Mouse (Mus musculus) C2C12 (cell line): ENCODE data around the gene Prkcg. TPM values are rescaled to one million over a fixed set of nuclear protein-coding genes. Genes with fewer than 3 reads are reported as not detected.

Source experiments
- H3K27me3 ChIP-seq: one replicate; pipeline ENCODE4 v1.6.1; 2011; ENCODE audit not compliant: control insufficient read depth, insufficient read depth, insufficient read length
- H3K36me3 ChIP-seq: one replicate; pipeline ENCODE4 v1.6.1; 2011; ENCODE audit not compliant: control insufficient read depth, insufficient read depth
- H3K4me3 ChIP-seq: one replicate; pipeline ENCODE4 v1.5.1; 2011; ENCODE audit warnings: mild to moderate bottlenecking, control low read depth; ENCODE audit not compliant: poor library complexity, insufficient read depth, severe bottlenecking
- H3K79me2 ChIP-seq: one replicate; pipeline ENCODE4 v1.6.1; 2011; ENCODE audit not compliant: control insufficient read depth, insufficient read depth
- H3K79me3 ChIP-seq: one replicate; pipeline ENCODE4 v1.6.1; 2011; ENCODE audit warnings: low read depth, control low read depth
- H3ac ChIP-seq: one replicate; pipeline ENCODE3; 2011; ENCODE audit warnings: low read depth; ENCODE audit not compliant: control insufficient read depth, insufficient read length
- CEBPB ChIP-seq: IDR thresholded peaks from one replicate; pipeline ENCODE4 v1.6.1; 2011; ENCODE audit warnings: low read depth, mild to moderate bottlenecking, control low read depth, moderate library complexity
- CTCF ChIP-seq: IDR thresholded peaks from one replicate; pipeline ENCODE4 v1.5.1; 2011; ENCODE audit not compliant: control insufficient read depth, insufficient read depth, insufficient read length
- FOSL1 ChIP-seq: IDR thresholded peaks from one replicate; pipeline ENCODE4 v1.8.0; 2011; ENCODE audit warnings: mild to moderate bottlenecking, low read length; ENCODE audit not compliant: poor library complexity, insufficient read depth, severe bottlenecking
- MAX ChIP-seq: IDR thresholded peaks from one replicate; pipeline ENCODE4 v1.6.1; 2011; ENCODE audit warnings: mild to moderate bottlenecking, control low read depth
- MYOD1 ChIP-seq: IDR thresholded peaks from one replicate; pipeline ENCODE4 v1.6.1; 2011; ENCODE audit warnings: low read depth; ENCODE audit not compliant: control insufficient read depth, insufficient read length
- MYOG ChIP-seq: IDR thresholded peaks from one replicate; pipeline ENCODE4 v1.6.1; 2011; ENCODE audit not compliant: control insufficient read depth, insufficient read length; ENCODE audit errors: extremely low read depth
- USF1 ChIP-seq: IDR thresholded peaks from one replicate; pipeline ENCODE4 v1.6.1; 2011; ENCODE audit warnings: low read depth, mild to moderate bottlenecking, control low read depth, moderate library complexity
- polyA plus RNA-seq: library from polyadenylated mRNA; unstranded; fragments of >200 nt; fragmentation: generic; extraction: Trizol; gene quantifications from one replicate; pipeline ENCODE4 v1.2.1, GENCODE M21; 2012; ENCODE audit warnings: missing spikeins

Prkcg gene
- polyA plus RNA-seq, 1 experiment: 0.40 TPM

- H3K36me3 ChIP-seq: no peaks in the 10 kb centered on the region
- H3K27me3 ChIP-seq: no peaks in the 10 kb centered on the region
- TF ChIP-seq FOSL1: no peak
- no peak for TF ChIP-seq CTCF
- no peak for TF ChIP-seq USF1
- no peak for TF ChIP-seq MYOG
- no peak for TF ChIP-seq MAX
- TF ChIP-seq CEBPB: no peak
- no peak for TF ChIP-seq MYOD1
- no peak overlapping the region for H3K4me3 ChIP-seq
- H3K79me3 ChIP-seq: no peaks in the 10 kb centered on the region
- H3K79me2 ChIP-seq: no peaks in the 10 kb centered on the region
- no peak overlapping the region for H3ac ChIP-seq
These were observed 21.3 kb downstream of the Prkcg start for GRCm38 (mm10) chr7:3310233-3310632.

GRCm38 (mm10) chr7:3313571-3313970 is 24.6 kb downstream of the Prkcg start:
- no peak overlapping the region for H3ac ChIP-seq
- H3K4me3 ChIP-seq: no peak overlapping the region
- no peaks in the 10 kb centered on the region for H3K27me3 ChIP-seq
- no peaks in the 10 kb centered on the region for H3K79me3 ChIP-seq
- H3K79me2 ChIP-seq: no peaks in the 10 kb centered on the region
- TF ChIP-seq USF1: no peak
- TF ChIP-seq MYOD1: no peak
- TF ChIP-seq MAX: no peak
- no peak for TF ChIP-seq FOSL1
- no peak for TF ChIP-seq CTCF
- TF ChIP-seq CEBPB: no peak
- no peak for TF ChIP-seq MYOG
- H3K36me3 ChIP-seq: no peaks in the 10 kb centered on the region

DNA sequence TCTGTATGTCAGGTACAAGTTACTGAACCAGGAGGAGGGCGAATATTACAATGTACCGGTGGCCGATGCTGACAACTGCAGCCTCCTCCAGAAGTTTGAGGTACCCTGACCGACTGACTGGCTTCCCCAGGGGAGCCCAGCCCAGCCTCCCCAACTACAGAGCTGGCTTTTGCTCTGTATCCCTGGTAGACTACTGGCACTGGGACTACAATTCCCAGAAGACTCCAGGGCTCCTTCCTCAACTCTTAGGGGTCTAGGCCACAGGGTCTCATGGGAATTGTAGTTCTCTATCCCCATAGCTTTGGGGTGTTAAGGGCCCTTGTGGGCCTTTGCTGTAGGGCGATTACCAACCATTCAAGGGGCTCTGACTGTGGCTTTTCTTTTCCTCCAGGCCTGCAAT is 25.1 kb downstream of the Prkcg start:
- H3K36me3 ChIP-seq: no peaks in the 10 kb centered on the region
- H3ac ChIP-seq: no peak overlapping the region
- H3K79me2 ChIP-seq: no peaks in the 10 kb centered on the region
- H3K27me3 ChIP-seq: no peaks in the 10 kb centered on the region
- no peaks in the 10 kb centered on the region for H3K79me3 ChIP-seq
- no peak overlapping the region for H3K4me3 ChIP-seq
- TF ChIP-seq CTCF: no peak
- no peak for TF ChIP-seq MAX
- TF ChIP-seq FOSL1: no peak

DNA sequence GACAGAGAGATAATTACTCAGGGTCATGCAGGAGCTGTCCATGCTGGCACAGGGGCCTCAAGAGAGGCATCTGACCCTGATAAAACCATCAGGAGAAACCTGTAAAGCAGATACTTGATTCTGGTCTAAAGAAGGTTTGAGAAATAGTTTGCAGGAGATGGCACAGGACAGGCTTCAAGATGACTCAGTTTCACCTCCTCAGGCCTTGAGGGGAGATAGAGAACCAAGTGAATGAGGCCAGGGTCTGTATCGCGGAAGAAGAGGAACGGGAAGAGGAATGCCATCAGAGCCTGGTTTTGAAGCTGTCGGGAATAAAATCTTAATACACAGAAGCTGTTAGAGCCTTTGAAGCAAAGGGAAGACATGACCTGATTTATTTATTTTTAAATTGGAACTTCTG is 28.7 kb downstream of the Prkcg start:
- Histone ChIP-seq H3K27me3 (no peaks in the 10 kb centered on the region), H3K79me2 (no peaks in the 10 kb centered on the region), H3K79me3 (no peaks in the 10 kb centered on the region), H3ac (no peak overlapping the region), H3K4me3 (no peak overlapping the region), H3K36me3 (no peaks in the 10 kb centered on the region)
- TF ChIP-seq FOSL1 (no peak), CTCF (no peak), MYOG (no peak), USF1 (no peak), MYOD1 (no peak), CEBPB (no peak), MAX (no peak)

DNA sequence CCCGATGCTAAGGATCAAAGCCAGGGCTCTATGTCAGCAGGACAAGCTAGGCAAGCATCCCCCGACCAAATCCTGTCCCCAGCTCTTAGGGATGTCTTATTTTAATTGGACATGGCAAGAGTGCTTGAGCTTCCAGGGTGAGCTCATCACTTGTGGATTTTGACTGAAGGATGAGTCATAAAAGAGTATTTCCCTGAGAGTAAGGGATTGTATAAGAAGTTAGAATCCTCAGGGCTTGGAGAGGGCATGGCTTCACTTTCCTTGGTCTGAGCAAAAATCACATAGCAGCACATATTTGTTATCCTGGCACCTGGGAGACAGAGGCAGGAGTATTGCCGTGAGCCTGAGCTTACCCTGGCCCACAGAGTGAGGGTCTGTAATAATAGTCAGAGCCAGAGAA is 31.9 kb downstream of the Prkcg start:
- H3ac ChIP-seq: no peak overlapping the region
- H3K36me3 ChIP-seq: no peaks in the 10 kb centered on the region
- no peaks in the 10 kb centered on the region for H3K27me3 ChIP-seq
- H3K79me3 ChIP-seq: no peaks in the 10 kb centered on the region
- H3K4me3 ChIP-seq: no peak overlapping the region
- H3K79me2 ChIP-seq: no peaks in the 10 kb centered on the region
- TF ChIP-seq FOSL1 (no peak), MYOG (no peak), USF1 (no peak), MAX (no peak), CTCF (no peak), CEBPB (no peak), MYOD1 (no peak)

DNA sequence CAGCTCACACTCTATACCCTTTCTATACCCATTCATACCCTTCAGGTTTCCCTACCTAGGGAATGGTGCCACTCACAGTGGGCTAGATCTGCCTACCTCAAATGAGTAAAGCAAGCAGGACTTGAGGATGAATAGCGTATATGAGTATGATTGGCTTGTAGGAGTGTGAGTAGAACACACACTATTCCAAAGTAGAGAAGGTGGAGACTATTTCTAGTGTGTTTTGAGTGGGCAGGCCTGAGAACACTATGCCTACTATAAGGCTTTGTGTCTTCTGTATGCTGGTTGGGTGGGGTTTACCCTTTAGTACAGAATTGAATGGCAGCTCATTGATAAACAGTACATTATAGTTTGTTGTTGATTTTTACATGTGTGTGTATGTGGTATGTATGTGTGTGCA is 34.8 kb downstream of the Prkcg start:
- Histone ChIP-seq H3K79me2 (no peaks in the 10 kb centered on the region), H3ac (no peak overlapping the region), H3K27me3 (no peaks in the 10 kb centered on the region), H3K4me3 (no peak overlapping the region), H3K36me3 (no peaks in the 10 kb centered on the region), H3K79me3 (no peaks in the 10 kb centered on the region)
- TF ChIP-seq CEBPB (no peak), MYOG (no peak), CTCF (no peak), MYOD1 (no peak)
